ENCODE assay signal across 26 mouse cellular contexts in the genomic region with DNA sequence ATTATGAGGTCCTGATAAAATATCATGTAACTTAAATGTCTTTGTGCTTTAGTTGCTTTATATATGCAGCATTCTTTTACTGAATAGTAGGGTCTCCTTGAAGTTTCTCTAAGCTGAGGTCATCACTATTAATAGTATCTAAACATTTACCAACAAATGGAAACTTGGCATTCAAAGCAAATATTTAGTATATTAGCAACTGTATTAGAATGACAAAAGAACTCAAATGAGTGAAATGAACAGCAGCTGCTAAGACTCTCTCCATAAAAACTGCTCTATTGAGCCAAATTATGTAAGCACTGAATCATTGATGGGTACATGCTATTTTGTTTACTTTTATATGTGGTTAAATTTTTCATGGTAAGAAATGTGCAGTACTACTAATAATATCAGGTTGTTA. TPM values are rescaled to one million over a fixed set of nuclear protein-coding genes. Genes with fewer than 3 reads are reported as not detected.
DNase-seq lines count a peak whose midpoint lies in the region; ATAC-seq and TF ChIP-seq lines count a peak whose summit lies in the region.
"Had no signal": no experiment of that assay in that cellular context is flagged by ENCODE, and none has a peak within 500 bp of the region (broad histone marks: within the 10 kb centered on the region; RNA-seq: fewer than 3 reads in every experiment).

No protein-coding gene starts in this region.

- no peak overlapping the region for H3K9ac ChIP-seq in lung, postnatal 0 days (replicated peaks; ENCODE audit: low read depth)
- H3K9ac ChIP-seq: heart, embryonic 15.5 days; limb, embryonic 12.5 days; liver, embryonic 14.5 days; midbrain, embryonic 15.5 days; neural tube, embryonic 13.5 days had no signal

- DNase-seq in gastrocnemius, adult 2 months: no peak
- DNase-seq in gastrocnemius, postnatal 36 days: no peak
- no peak for DNase-seq in left cerebral cortex, adult 2 months (ENCODE audit: extremely low spot score in 1 of 2, low spot score in 2 of 2)
- DNase-seq in left cerebral cortex, postnatal 14 days (ENCODE audit: low spot score in 2 of 2): no peak
- DNase-seq in lung, postnatal 0 days (ENCODE audit: low spot score): peak; percentile 79
- no peak for DNase-seq in lung, postnatal 10 days
- DNase-seq in embryonic facial prominence, embryonic 10.5 days (ENCODE audit: low spot score): no peak
- DNase-seq in kidney, postnatal 14 days: no peak
- DNase-seq: adrenal gland, postnatal 25 days; cerebellum, adult 8-10 months; kidney, adult 2 months; right cerebral cortex, adult 18-20 months; right cerebral cortex, postnatal 4 days; thymus, adult 2 months; thymus, postnatal 4 days had no signal

- peak; percentile 53 for TF ChIP-seq EP300 in lung, postnatal 0 days (IDR thresholded peaks at IDR 0.05)

- no peak for TF ChIP-seq CTCF in gastrocnemius, adult 2 months (IDR thresholded peaks at IDR 0.05)
- no peak for TF ChIP-seq CTCF in left cerebral cortex, adult 2 months (IDR thresholded peaks at IDR 0.05)
- no peak for TF ChIP-seq CTCF in lung, postnatal 0 days (IDR thresholded peaks at IDR 0.05)

- peak overlapping the region; percentile 66 for H3K4me3 ChIP-seq in gastrocnemius, adult 2 months
- peak overlapping the region; percentile 37 for H3K4me3 ChIP-seq in left cerebral cortex, adult 2 months
- peak overlapping the region; percentile 20; the same call in 1 of the 2 replicates for H3K4me3 ChIP-seq in lung, postnatal 0 days (ENCODE audit: low read depth, low read length)
- H3K4me3 ChIP-seq in embryonic facial prominence, embryonic 10.5 days: no peak overlapping the region
- H3K4me3 ChIP-seq: heart, embryonic 15.5 days; limb, embryonic 12.5 days; midbrain, embryonic 15.5 days; neural tube, embryonic 13.5 days had no signal

- peak; percentile 3; the same call in 1 of the 2 replicates for ATAC-seq in lung, postnatal 0 days
- ATAC-seq: forebrain, embryonic 16.5 days; inflammation-experienced regulatory T-cells, adult 6 months; midbrain, embryonic 15.5 days had no signal

- H3K9me3 ChIP-seq in lung, postnatal 0 days (ENCODE audit: low read length): no peaks in the 10 kb centered on the region
- H3K9me3 ChIP-seq in embryonic facial prominence, embryonic 10.5 days: no peaks in the 10 kb centered on the region
- H3K9me3 ChIP-seq: heart, embryonic 15.5 days; hindbrain, embryonic 10.5 days; limb, embryonic 12.5 days; midbrain, embryonic 15.5 days; neural tube, embryonic 13.5 days had no signal

- peak overlapping the region; percentile 77 for H3K27ac ChIP-seq in gastrocnemius, adult 2 months
- H3K27ac ChIP-seq in left cerebral cortex, adult 2 months: peak overlapping the region; percentile 72; the same call in 1 of the 2 replicates
- H3K27ac ChIP-seq in lung, postnatal 0 days (ENCODE audit: low read length): peak overlapping the region; percentile 3; the same call in 1 of the 2 replicates
- 0 out of 2 replicates have a peak overlapping the region, but pooled peaks have one; percentile 14 for H3K27ac ChIP-seq in embryonic facial prominence, embryonic 10.5 days (replicated peaks)
- H3K27ac ChIP-seq: kidney, postnatal 0 days; limb, embryonic 12.5 days; liver, embryonic 14.5 days; macrophage; midbrain, embryonic 15.5 days; neural tube, embryonic 13.5 days had no signal

- no peaks in the 10 kb centered on the region for H3K27me3 ChIP-seq in lung, postnatal 0 days (replicated peaks; ENCODE audit: insufficient read depth, low read length)
- H3K27me3 ChIP-seq in embryonic facial prominence, embryonic 10.5 days (replicated peaks; ENCODE audit: low read depth, poor library complexity, severe bottlenecking): no peaks in the 10 kb centered on the region
- H3K27me3 ChIP-seq: heart, embryonic 15.5 days; limb, embryonic 12.5 days; midbrain, embryonic 15.5 days; neural tube, embryonic 13.5 days had no signal

- H3K4me2 ChIP-seq in lung, postnatal 0 days (replicated peaks; ENCODE audit: low read depth, low read length): peak overlapping the region; percentile 33
- H3K4me2 ChIP-seq: heart, embryonic 15.5 days; limb, embryonic 12.5 days; midbrain, embryonic 15.5 days; neural tube, embryonic 13.5 days had no signal

- H3K4me1 ChIP-seq in lung, postnatal 0 days (ENCODE audit: insufficient read depth, low read depth, low read length): no peaks in the 10 kb centered on the region; the same call in 1 of the 2 replicates
- peaks cover 29% of the 10 kb centered on the region for H3K4me1 ChIP-seq in embryonic facial prominence, embryonic 10.5 days
- H3K4me1 ChIP-seq: midbrain, embryonic 15.5 days had no signal

- H3K36me3 ChIP-seq in lung, postnatal 0 days (ENCODE audit: insufficient read depth, low read length): no peaks in the 10 kb centered on the region
- H3K36me3 ChIP-seq in embryonic facial prominence, embryonic 10.5 days (replicated peaks): no peaks in the 10 kb centered on the region
- H3K36me3 ChIP-seq: heart, embryonic 15.5 days; hindbrain, embryonic 10.5 days; limb, embryonic 12.5 days; midbrain, embryonic 15.5 days; neural tube, embryonic 13.5 days had no signal

- intact Hi-C loops in gastrocnemius, adult 2 months (cut with DNase I): no loop called here
- intact Hi-C loops in gastrocnemius, postnatal 36 days (cut with DNase I): no loop called here
- intact Hi-C loops in left cerebral cortex, adult 2 months (cut with DNase I): no loop called here
- intact Hi-C loops in left cerebral cortex, postnatal 14 days (cut with DNase I): no loop called here

RNA-seq across cellular contexts. Expression of gene Cp, which starts 1.2 kb away (rescaled TPM):
- 1 to 10 TPM; 5.7 to 7.2 TPM for total RNA-seq in gastrocnemius, adult 2 months (2021)
- 1 to 10 TPM; 4.7 to 5.2 TPM for total RNA-seq in gastrocnemius, postnatal 36 days (2021)
- 10 to 100 TPM; 12.0 to 17.8 TPM for total RNA-seq in left cerebral cortex, adult 2 months (2021)
- total RNA-seq in left cerebral cortex, postnatal 14 days (2021): 10 to 100 TPM in 1 of 2 experiments, 1 to 10 TPM in 1; 8.2 to 10.1 TPM
- 76.1 and 76.4 TPM in 2 replicates for polyA plus RNA-seq in lung, postnatal 0 days (2015; fragmentation: Nextera tagmentation; extraction: Ambion mirVana)
- polyA plus RNA-seq in embryonic facial prominence, embryonic 10.5 days (2016; fragmentation: Nextera tagmentation; extraction: Ambion mirVana): 3.8 and 4.2 TPM in 2 replicates
- total RNA-seq: MEL had no signal

Comparison
In these comparisons a context has a peak if more than half of its experiments do, and no peak if none do; other contexts are left out.
1. H3K27ac ChIP-seq: peak in every context shown above with its lines; median percentile 77 in gastrocnemius, adult 2 months; 72 in left cerebral cortex, adult 2 months; 14 in embryonic facial prominence, embryonic 10.5 days; 3 in lung, postnatal 0 days.